Mouse (Mus musculus) cerebellum, adult 2 months (tissue): ENCODE results near the gene Col4a2. TPM values are rescaled to one million over a fixed set of nuclear protein-coding genes. Genes with fewer than 3 reads are reported as not detected.

Source experiments
- DNase-seq, 2 experiments: peaks; one replicate each; pipeline ENCODE4 v3.0.0; 2021
- H3K27ac ChIP-seq: fragments of 200-500 bp; 2 replicates; pipeline ENCODE4 v1.5.1; 2012; ENCODE audit warnings: low read length, control low read depth, inconsistent platforms; ENCODE audit not compliant: insufficient read depth
- H3K27me3 ChIP-seq: fragments of 200-500 bp; 2 replicates; pipeline ENCODE4 v1.6.1; 2012; ENCODE audit warnings: inconsistent platforms, mild to moderate bottlenecking, low read length, moderate library complexity; ENCODE audit not compliant: control insufficient read depth, insufficient read depth
- H3K4me1 ChIP-seq: fragments of 200-500 bp; 2 replicates; pipeline ENCODE4 v1.6.1; 2011; ENCODE audit warnings: low read length; ENCODE audit not compliant: control insufficient read depth, insufficient read depth
- H3K4me3 ChIP-seq: fragments of 200-500 bp; replicated peaks from 2 replicates; pipeline ENCODE3; 2011; ENCODE audit warnings: mild to moderate bottlenecking, low read depth, low read length, control low read depth; ENCODE audit not compliant: insufficient read depth
- CTCF ChIP-seq: fragments of 200-500 bp; IDR thresholded peaks from 2 replicates; pipeline ENCODE4 v1.5.1; 2011; ENCODE audit warnings: low read depth, mild to moderate bottlenecking, control low read depth, low read length, moderate library complexity, borderline replicate concordance; ENCODE audit not compliant: insufficient read depth
- POLR2A ChIP-seq: fragments of 200-500 bp; IDR thresholded peaks from 2 replicates; pipeline ENCODE4 v1.6.1; 2011; ENCODE audit warnings: low read length, control low read depth, borderline replicate concordance; ENCODE audit not compliant: insufficient read depth
- WGBS: fragments of 180-500 bp; shearing (Covaris S2); methylation state at CpG from one replicate; pipeline ENCODE4 v1.1.7; 2018; 5-methylcytosine and 5-hydroxymethylcytosine counted together
- polyA plus RNA-seq: library from polyadenylated mRNA; depleted of rRNA; stranded (reverse); fragments of >200 nt; gene quantifications from 2 replicates; pipeline ENCODE4 v1.2.3, GENCODE M21; 2012

Gene Col4a2
- polyA plus RNA-seq, 1 experiment = 15.0 TPM

DNA sequence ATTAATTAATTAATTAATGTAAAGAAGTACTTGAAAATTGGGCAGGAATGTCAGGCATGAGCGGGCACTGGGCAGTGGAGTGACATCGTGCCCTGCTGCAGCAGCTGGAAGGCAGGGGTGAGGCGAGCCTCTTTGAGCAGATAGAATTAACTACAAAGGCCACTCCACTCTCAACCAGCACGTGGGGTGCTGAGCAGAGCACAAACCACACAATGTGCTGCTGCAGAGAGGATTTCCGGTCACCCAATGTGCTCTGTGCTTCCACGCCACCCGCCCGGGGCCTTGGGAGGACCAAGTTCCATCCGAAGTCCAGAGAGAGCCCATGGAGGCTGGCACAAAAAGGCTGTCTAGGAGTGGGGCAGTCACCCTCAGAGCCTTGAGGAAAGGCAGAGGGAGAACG, 29.4 kb upstream of the Col4a2 start:
- H3K4me1 ChIP-seq = no peaks in the 10 kb centered on the region
- TF ChIP-seq CTCF (no peak), POLR2A (no peak)
- no peak overlapping the region for H3K27ac ChIP-seq
- DNase-seq = no peak
- 66% methylated on average over 10 of the region's 10 CpGs for WGBS
- H3K27me3 ChIP-seq = no peaks in the 10 kb centered on the region
- H3K4me3 ChIP-seq = no peak overlapping the region

DNA sequence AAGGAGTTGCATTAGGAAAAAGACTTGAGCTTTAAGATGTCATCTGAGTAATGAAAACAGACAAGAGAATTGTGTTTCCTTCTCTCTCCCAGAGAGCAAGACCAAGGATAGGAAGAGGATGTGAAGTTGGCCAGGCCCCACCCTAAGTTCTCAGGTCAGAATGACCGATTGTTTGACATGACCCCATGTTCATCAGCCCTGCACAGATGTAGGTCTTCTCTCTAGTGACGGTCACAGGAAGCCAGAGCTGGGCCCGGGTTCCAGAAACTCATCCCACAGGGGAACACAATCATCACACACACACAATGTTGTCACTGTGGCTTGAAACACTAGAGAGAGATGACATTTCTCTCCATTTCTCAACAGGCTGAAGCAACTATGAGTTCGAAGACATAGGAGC, 27.2 kb upstream of the Col4a2 start:
- Histone ChIP-seq H3K4me1 (no peaks in the 10 kb centered on the region), H3K4me3 (no peak overlapping the region), H3K27ac (no peak overlapping the region), H3K27me3 (no peaks in the 10 kb centered on the region)
- DNase-seq = no peak
- 87% methylated on average over 4 of the region's 4 CpGs for WGBS
- TF ChIP-seq POLR2A (no peak), CTCF (no peak)

DNA sequence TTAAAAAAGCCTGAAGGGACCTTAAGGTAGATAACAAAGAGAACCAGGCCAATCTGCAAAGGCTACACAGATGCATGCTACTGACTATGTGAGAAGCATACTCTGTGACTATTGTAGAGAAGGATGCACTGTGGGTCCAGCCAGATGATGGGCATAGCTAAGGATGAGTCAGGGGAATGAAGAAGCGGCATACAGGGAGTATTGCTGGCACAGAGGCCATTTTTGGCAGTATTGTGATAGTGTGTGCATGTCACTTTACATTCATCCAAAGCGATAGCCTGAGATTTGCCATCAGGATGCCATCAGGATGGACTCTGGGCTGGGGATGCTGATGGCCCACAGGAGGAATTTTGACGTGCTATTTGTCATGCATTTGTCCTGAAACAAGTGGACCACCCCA, 25.5 kb upstream of the Col4a2 start:
- no peak overlapping the region for H3K4me3 ChIP-seq
- no peak for DNase-seq
- H3K27ac ChIP-seq = no peak overlapping the region
- WGBS = 43% methylated on average over 3 of the region's 3 CpGs
- H3K4me1 ChIP-seq = no peaks in the 10 kb centered on the region
- no peaks in the 10 kb centered on the region for H3K27me3 ChIP-seq
- TF ChIP-seq CTCF (no peak), POLR2A (no peak)

DNA sequence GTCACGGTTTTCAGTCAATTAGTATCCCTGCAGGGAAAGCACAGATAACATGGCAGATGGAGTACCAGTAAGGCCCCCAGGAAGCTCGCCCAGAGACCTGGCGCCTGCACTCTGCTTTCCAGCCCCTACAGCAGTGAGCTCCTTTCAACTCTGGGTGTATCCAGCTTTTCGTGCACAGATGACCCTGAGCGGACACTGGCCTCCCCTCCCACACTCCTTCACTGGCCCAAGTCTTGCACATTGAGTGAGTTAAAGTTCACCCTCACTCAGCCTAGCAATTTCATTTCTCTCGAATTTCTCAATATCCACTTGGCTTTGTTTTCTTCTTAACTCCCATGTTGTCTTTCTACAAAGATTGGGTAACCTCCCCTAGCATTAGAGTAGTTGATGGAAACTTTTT, 24.3 kb upstream of the Col4a2 start:
- no peak overlapping the region for H3K27ac ChIP-seq
- no peaks in the 10 kb centered on the region for H3K27me3 ChIP-seq
- WGBS = 28% methylated on average over 6 of the region's 6 CpGs
- no peak for DNase-seq
- H3K4me1 ChIP-seq = no peaks in the 10 kb centered on the region
- TF ChIP-seq CTCF (no peak), POLR2A (no peak)
- H3K4me3 ChIP-seq = no peak overlapping the region

DNA sequence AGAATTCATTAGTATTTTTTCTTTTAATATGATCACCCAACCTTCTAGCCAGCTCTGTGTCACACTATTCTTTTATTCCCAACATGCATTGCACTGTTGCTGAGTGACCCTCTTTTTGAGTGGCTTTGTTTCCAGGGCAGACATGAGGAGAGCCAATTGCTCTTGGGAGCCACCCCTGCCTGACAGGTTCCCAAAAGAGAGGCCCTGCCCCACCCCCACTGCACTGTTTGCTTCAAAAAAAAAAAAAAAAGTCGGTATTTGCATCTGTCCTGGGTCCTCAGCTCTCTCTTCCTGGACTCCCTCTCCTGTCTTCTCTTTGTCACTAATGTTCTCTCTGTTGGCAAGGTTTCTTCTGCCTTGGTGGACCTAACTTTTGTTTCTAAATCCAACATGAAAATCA, 22.1 kb upstream of the Col4a2 start:
- WGBS = 14% methylated on average over 1 of the region's 1 CpGs
- no peak overlapping the region for H3K4me3 ChIP-seq
- TF ChIP-seq CTCF (no peak), POLR2A (no peak)
- no peaks in the 10 kb centered on the region for H3K4me1 ChIP-seq
- no peak overlapping the region for H3K27ac ChIP-seq
- H3K27me3 ChIP-seq = no peaks in the 10 kb centered on the region
- no peak for DNase-seq

GRCm38 (mm10) chr8:11292611-11293010, 20.0 kb upstream of the Col4a2 start:
- 56% methylated on average over 3 of the region's 3 CpGs for WGBS
- Histone ChIP-seq H3K27me3 (no peaks in the 10 kb centered on the region; the same call in 1 of the 2 replicates), H3K4me3 (no peak overlapping the region)

DNA sequence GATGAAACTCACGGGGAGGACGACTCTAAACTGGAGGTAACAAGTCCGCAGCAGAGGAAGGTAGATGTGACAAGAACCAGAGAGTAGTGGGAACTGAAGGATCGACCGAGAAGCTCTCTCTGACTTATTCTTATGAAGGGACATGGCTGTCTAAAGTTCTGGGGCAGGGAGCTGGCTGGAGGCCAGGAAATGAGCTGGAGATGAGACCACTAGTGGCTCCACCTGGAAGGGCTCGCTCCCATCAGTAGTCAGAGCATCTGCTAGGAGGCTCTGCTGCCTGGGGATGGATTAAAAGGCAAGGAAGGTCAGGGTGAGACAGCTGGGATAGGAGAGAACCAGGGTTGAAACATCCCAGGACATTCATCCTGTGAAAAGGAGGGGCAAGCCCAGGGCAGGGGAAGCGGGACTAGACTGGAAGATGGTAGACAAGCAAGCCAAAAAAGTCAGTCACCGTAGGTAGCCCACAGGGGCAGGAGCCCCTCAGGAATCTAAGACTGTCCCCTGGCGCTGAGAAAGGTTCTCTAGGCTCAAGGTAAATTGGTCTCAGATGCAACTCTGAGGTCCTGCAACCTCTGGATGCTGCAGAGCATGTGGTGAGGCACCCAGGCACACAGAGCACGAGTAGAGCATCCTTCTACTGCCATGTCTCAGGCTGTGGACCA, 16.2 kb upstream of the Col4a2 start:
- Histone ChIP-seq H3K27me3 (no peaks in the 10 kb centered on the region; the same call in 1 of the 2 replicates), H3K27ac (no peak overlapping the region), H3K4me3 (no peak overlapping the region), H3K4me1 (no peaks in the 10 kb centered on the region)
- DNase-seq = no peak
- 77% methylated on average over 10 of the region's 10 CpGs for WGBS
- TF ChIP-seq POLR2A (no peak), CTCF (no peak)

More at GRCm38 (mm10) chr8:11292611-11293010, 20.0 kb upstream of the Col4a2 start:
- no peaks in the 10 kb centered on the region for H3K4me1 ChIP-seq
- DNase-seq = no peak
- H3K27ac ChIP-seq = no peak overlapping the region
- TF ChIP-seq CTCF (no peak), POLR2A (no peak)

DNA sequence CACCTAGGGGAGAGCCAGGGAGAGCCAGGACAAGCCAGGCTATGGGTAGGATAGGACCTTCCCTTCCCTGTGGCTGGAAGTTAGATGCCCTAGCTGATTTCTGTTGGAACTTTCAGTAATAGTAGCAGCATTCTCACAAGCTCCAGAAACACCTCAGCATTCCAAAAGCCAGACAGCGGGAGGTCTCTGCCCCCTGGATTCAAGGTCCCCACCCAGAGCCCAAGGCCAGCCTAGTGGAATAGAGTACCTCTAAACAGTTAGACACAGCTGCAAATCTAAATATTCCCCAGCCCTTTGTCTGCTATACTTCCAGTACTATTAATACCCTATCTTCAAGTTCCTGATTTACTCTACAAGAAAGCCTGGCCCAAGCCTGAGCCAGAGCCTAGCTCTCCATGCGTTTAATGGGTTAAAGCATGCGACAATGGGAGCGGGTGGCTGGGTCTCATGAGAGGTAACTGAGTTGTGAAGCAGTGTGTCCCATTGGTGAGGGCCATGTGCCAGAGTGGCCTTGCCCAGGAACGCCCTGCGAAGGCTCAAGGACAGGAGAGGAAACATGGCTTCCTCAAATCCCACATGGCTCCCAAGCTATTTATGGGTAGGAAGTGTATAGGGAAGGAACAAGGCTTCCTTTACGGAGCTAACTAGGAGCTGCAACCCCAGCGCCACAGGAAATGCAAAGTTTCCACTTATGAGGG, 15.3 kb upstream of the Col4a2 start:
- Histone ChIP-seq H3K27ac (no peak overlapping the region), H3K27me3 (no peaks in the 10 kb centered on the region; the same call in 1 of the 2 replicates), H3K4me1 (no peaks in the 10 kb centered on the region), H3K4me3 (no peak overlapping the region)
- TF ChIP-seq POLR2A (no peak), CTCF (no peak)
- no peak for DNase-seq
- WGBS = 77% methylated on average over 8 of the region's 8 CpGs
